Mouse (Mus musculus) left cerebral cortex, adult 2 months (tissue): ENCODE data around the gene Colca2. TPM values are rescaled to one million over a fixed set of nuclear protein-coding genes. Genes with fewer than 3 reads are reported as not detected.

Source experiments
- DNase-seq, 2 experiments: peaks; one replicate each; pipeline ENCODE4 v3.0.0; 2021 to 2022; ENCODE audit warnings: low spot score in 2 of 2, mixed read lengths in 1 of 2; ENCODE audit errors: extremely low spot score in 1 of 2
- H3K27ac ChIP-seq: fragments of 200-600 bp; 2 replicates; pipeline ENCODE4 v1.8.1; 2022
- H3K4me3 ChIP-seq: fragments of 200-600 bp; 2 replicates; pipeline ENCODE4 v1.8.1; 2022
- CTCF ChIP-seq: fragments of 200-600 bp; IDR thresholded peaks from 2 replicates; pipeline ENCODE4 v1.8.1; 2022; ENCODE audit warnings: antibody characterized with exemption, mild to moderate bottlenecking, moderate library complexity
- intact Hi-C: fragments of 180-260 bp; cut with DNase I; formaldehyde crosslinking; loops from one replicate; pipeline ENCODE4 v1.15.1; 2025
- total RNA-seq, 2 experiments: library from RNA; stranded (reverse); gene quantifications; 2 replicates each; pipeline ENCODE4 v1.2.3; 2021

Gene Colca2
- total RNA-seq, 2 experiments from 2014 or later, result 1.0 to 1.4 TPM

- no peak for DNase-seq
- H3K27ac ChIP-seq, result no peak overlapping the region; the same call in 1 of the 2 replicates
- TF ChIP-seq CTCF, result no peak
- intact Hi-C loops, result no loop called here
- no peak overlapping the region for H3K4me3 ChIP-seq
These were observed 28.0 kb upstream of the Colca2 start for GRCm38 (mm10) chr9:51306351-51306750.

DNA sequence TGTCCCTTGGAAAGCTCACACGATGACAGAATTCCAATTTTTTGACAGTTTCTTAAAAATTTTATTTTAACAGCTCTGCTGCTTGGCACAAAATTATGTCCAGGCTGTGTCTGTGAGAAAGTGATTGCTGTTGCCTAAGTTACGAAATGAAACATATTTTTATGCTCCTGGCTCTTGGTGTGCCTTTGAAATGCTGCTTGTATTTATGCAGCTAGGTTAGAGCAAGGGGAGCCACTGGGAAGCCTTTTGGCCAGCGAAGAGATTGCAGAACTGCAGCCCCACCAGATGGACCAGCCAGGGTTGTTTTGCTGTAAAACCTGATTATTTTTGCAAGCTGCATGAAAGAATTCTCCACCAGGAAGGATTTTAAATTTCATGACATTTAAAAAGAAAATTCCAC lies 26.8 kb upstream of the Colca2 start:
- intact Hi-C loops, result no loop called here
- peak in 1 of 2 experiments; percentile 16 for DNase-seq
- Histone ChIP-seq H3K27ac (peak overlapping the region; percentile 58), H3K4me3 (no peak overlapping the region)
- no peak; the same call in 1 of the 2 replicates for TF ChIP-seq CTCF

DNA sequence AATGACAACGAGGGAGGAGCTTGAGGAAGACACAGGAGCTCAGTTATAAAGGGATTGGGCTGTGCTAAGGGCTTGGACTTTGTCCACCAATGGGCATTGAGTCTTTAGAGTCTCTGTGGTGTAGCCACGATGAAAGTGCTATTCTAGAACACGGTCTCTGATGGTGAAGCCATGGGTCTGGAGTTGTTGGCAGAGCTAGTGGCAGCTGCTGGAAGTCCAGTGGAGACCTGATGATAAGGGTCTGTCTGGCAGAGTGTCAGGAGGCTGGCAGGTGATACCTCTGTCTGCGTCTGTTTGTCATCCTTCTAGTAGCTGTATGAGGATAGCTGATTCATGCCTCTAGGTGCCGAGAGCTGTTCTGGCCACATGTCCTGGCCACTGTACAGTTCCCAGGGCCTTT lies 25.6 kb upstream of the Colca2 start:
- no peak for DNase-seq
- intact Hi-C loops, result no loop called here
- Histone ChIP-seq H3K4me3 (no peak overlapping the region), H3K27ac (peak overlapping the region; percentile 17; the same call in 1 of the 2 replicates)
- no peak for TF ChIP-seq CTCF

GRCm38 (mm10) chr9:51293541-51293940 lies 15.2 kb upstream of the Colca2 start:
- no peak for DNase-seq
- Histone ChIP-seq H3K4me3 (no peak overlapping the region), H3K27ac (no peak overlapping the region)
- intact Hi-C loops, result loop anchor here (5.0 kb wide), 1 partner anchor 111 kb away; no protein-coding TSS in a partner anchor
- TF ChIP-seq CTCF, result no peak

DNA sequence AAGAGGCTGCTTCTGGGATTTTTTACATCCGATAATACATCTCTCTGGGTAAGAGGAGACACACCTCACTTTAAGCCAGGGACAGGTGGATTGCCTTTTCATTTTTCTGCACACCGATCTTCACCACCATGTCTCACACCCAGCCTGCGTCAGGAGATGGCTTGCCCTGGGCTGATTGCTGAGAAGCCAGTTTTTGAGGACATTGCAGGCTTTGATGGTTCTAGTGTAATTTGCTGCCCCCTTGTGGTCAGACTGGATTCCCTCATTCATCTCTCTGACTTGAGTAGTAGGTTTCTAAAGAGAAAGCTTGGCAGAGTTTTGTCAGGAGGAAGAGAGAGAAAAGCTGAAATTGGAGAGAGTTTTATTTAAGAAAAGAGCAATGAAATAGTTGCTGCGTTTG lies 14.3 kb upstream of the Colca2 start:
- TF ChIP-seq CTCF, result peak; percentile 88
- intact Hi-C loops, result loop anchor here (1.0 to 5.0 kb wide), 2 partner anchors 110 to 131 kb away; no protein-coding TSS in a partner anchor
- DNase-seq, result peak; percentile 74
- H3K27ac ChIP-seq, result no peak overlapping the region
- no peak overlapping the region for H3K4me3 ChIP-seq

DNA sequence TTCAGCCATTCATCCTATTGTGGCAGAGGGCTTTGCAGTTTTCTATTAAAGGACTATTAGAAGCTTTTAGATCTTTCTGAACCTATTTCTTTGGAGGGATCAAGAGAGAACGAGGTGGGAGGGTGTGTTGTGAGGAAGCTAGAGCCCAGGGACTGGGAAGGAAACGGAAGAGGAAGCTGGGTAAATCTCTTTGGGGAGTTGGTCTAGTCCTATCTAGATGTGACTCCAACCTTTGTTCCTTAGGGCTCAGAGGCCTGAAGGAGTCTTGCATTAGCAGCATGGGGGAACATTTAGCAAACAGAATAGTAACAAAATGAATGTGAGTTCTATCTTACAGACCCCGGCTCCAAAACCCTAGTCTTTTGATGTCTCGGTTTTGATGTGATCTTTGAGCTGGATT lies 12.6 kb upstream of the Colca2 start:
- TF ChIP-seq CTCF, result no peak
- H3K4me3 ChIP-seq, result no peak overlapping the region
- no peak for DNase-seq
- no peak overlapping the region for H3K27ac ChIP-seq
- intact Hi-C loops, result loop anchor here (5.0 kb wide), 1 partner anchor 109 kb away; no protein-coding TSS in a partner anchor

DNA sequence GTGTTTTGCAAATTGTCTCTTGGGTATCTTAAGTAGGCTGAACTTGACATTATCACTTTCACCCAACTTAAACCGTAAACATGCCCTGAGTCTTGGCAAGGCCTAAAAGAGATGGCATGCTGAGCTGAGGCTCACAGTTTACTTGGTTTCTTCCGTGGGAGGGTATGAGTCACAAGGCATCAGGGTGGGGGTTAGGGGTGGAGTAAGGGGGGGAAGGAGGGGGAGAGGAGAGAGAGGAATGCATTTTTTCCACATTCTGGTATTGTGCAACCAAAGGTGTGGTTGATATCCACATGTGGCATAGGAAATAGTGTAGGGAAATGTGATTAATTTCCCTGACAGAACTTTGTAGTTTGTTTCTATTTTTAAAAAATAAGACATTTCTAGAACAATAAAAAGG lies 7.7 kb upstream of the Colca2 start:
- no peak for TF ChIP-seq CTCF
- no peak overlapping the region for H3K4me3 ChIP-seq
- H3K27ac ChIP-seq, result no peak overlapping the region
- DNase-seq, result no peak
- intact Hi-C loops, result no loop called here

- no peak for DNase-seq
- peak overlapping the region; percentile 86 for H3K27ac ChIP-seq
- TF ChIP-seq CTCF, result no peak
- intact Hi-C loops, result no loop called here
- peak overlapping the region; percentile 61 for H3K4me3 ChIP-seq
These were observed 403 bp downstream of the Colca2 start for GRCm38 (mm10) chr9:51277834-51278498.

- Histone ChIP-seq H3K27ac (no peak overlapping the region), H3K4me3 (no peak overlapping the region)
- no peak for DNase-seq
- intact Hi-C loops, result no loop called here
- TF ChIP-seq CTCF, result no peak
These were observed 3.7 kb downstream of the Colca2 start for GRCm38 (mm10) chr9:51274678-51275077.

DNA sequence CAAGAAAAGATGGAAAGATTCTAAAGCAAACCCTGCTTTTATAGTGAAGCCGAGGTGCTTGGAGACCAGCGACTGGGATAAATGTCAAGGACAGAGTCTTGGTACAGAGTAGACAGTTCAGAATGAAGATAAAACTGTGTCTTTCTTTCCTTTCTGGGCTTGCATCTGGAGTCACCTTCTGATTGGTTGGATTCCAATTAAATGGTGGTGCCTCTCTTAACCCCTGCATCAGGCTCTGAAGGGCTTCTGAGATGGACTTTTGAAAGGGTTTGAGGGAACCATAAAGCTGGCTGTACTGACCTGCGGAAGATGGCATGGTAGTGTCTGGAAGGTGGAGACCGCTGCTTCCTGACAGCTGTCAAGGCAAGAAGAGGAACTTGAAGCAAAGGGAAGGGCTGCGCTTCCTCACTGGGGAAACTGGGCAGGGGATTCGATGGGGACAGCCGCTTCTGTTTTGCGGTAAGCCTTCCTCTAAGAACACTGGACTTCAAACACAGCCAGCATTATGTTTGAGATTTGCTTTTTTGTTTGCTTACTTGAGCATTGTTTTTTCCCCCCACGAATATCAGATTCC lies 4.7 kb downstream of the Colca2 start:
- Histone ChIP-seq H3K4me3 (no peak overlapping the region), H3K27ac (no peak overlapping the region)
- no peak for TF ChIP-seq CTCF
- intact Hi-C loops, result no loop called here
- DNase-seq, result no peak

DNA sequence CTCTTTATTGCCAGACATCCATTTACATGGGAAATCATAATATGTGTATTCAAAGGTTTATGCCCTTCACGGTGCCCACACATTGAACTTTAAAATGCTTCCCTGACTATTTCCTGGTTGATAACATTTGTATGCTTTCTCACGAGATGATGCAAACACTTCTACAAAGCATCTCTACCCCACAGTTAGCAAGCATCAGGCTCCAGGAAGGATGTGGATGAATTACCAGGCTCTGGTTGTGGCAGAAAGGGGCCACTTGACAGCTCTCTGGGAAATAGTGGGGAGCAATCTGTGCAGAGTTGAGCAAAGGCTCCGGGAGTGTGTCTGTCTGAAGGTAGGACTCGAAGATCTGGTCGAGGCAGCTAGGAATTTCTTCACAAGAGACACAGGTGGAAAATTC lies 6.3 kb downstream of the Colca2 start:
- Histone ChIP-seq H3K4me3 (no peak overlapping the region), H3K27ac (no peak overlapping the region)
- no peak for DNase-seq
- TF ChIP-seq CTCF, result no peak
- intact Hi-C loops, result no loop called here

- H3K27ac ChIP-seq, result no peak overlapping the region
- H3K4me3 ChIP-seq, result no peak overlapping the region
- intact Hi-C loops, result no loop called here
- TF ChIP-seq CTCF, result no peak
- DNase-seq, result no peak
These were observed 7.3 kb downstream of the Colca2 start for GRCm38 (mm10) chr9:51271073-51271472.

- no peak for TF ChIP-seq CTCF
- intact Hi-C loops, result no loop called here
- no peak for DNase-seq
- Histone ChIP-seq H3K4me3 (no peak overlapping the region), H3K27ac (no peak overlapping the region)
These were observed 9.5 kb downstream of the Colca2 start for GRCm38 (mm10) chr9:51268852-51269251.
